Comparison of ENCODE assay signal across 13 mouse cellular contexts in genomic region chr7:35026276-35026630, GRCm38 (mm10). TPM values are rescaled to one million over a fixed set of nuclear protein-coding genes. Genes with fewer than 3 reads are reported as not detected.
DNase-seq lines count a peak whose midpoint lies in the region; ATAC-seq lines count a peak whose summit lies in the region.
"Had no signal": no experiment of that assay in that cellular context is flagged by ENCODE, and none has a peak within 500 bp of the region (broad histone marks: within the 10 kb centered on the region; RNA-seq: fewer than 3 reads in every experiment).

No protein-coding gene starts in this region.

- no peak for DNase-seq in forebrain, embryonic 14.5 days (ENCODE audit: low spot score)

- no peaks in the 10 kb centered on the region for H3K9me3 ChIP-seq in forebrain, embryonic 14.5 days (replicated peaks; ENCODE audit: control insufficient read depth, low read length)
- no peaks in the 10 kb centered on the region for H3K9me3 ChIP-seq in forebrain, embryonic 15.5 days
- H3K9me3 ChIP-seq in hindbrain, embryonic 13.5 days = no peaks in the 10 kb centered on the region
- no peaks in the 10 kb centered on the region for H3K9me3 ChIP-seq in hindbrain, embryonic 12.5 days (replicated peaks)
- no peaks in the 10 kb centered on the region for H3K9me3 ChIP-seq in midbrain, embryonic 15.5 days
- no peaks in the 10 kb centered on the region for H3K9me3 ChIP-seq in midbrain, embryonic 16.5 days (replicated peaks; ENCODE audit: control insufficient read depth, low read length, poor library complexity, severe bottlenecking)
- H3K9me3 ChIP-seq: embryonic facial prominence, embryonic 12.5 days; forebrain, embryonic 13.5 days; heart, embryonic 13.5 days; intestine, embryonic 15.5 days had no signal

- H3K27me3 ChIP-seq in forebrain, embryonic 14.5 days (replicated peaks; ENCODE audit: control insufficient read depth, insufficient read depth, low read length) = no peaks in the 10 kb centered on the region
- no peaks in the 10 kb centered on the region for H3K27me3 ChIP-seq in forebrain, embryonic 15.5 days
- H3K27me3 ChIP-seq in hindbrain, embryonic 13.5 days = no peaks in the 10 kb centered on the region
- H3K27me3 ChIP-seq in hindbrain, embryonic 12.5 days = no peaks in the 10 kb centered on the region
- no peaks in the 10 kb centered on the region for H3K27me3 ChIP-seq in midbrain, embryonic 15.5 days (replicated peaks)
- no peaks in the 10 kb centered on the region for H3K27me3 ChIP-seq in midbrain, embryonic 16.5 days (ENCODE audit: control insufficient read depth, insufficient read depth, low read depth, low read length)
- H3K27me3 ChIP-seq: CH12.LX; embryonic facial prominence, embryonic 12.5 days; forebrain, embryonic 13.5 days; heart, embryonic 13.5 days; intestine, embryonic 15.5 days; Patski had no signal

- H3K27ac ChIP-seq in forebrain, embryonic 14.5 days (ENCODE audit: low read depth, low read length) = no peak overlapping the region
- H3K27ac ChIP-seq in forebrain, embryonic 15.5 days (replicated peaks) = no peak overlapping the region
- no peak overlapping the region for H3K27ac ChIP-seq in hindbrain, embryonic 13.5 days
- no peak overlapping the region for H3K27ac ChIP-seq in hindbrain, embryonic 12.5 days
- no peak overlapping the region for H3K27ac ChIP-seq in midbrain, embryonic 15.5 days
- H3K27ac ChIP-seq in midbrain, embryonic 16.5 days (ENCODE audit: low read length) = no peak overlapping the region
- H3K27ac ChIP-seq: embryonic facial prominence, embryonic 12.5 days; forebrain, embryonic 13.5 days; heart, embryonic 13.5 days; hindbrain, embryonic 14.5 days; intestine, embryonic 15.5 days had no signal

- H3K4me2 ChIP-seq in forebrain, embryonic 14.5 days (ENCODE audit: low read length) = no peak overlapping the region
- no peak overlapping the region for H3K4me2 ChIP-seq in forebrain, embryonic 15.5 days (replicated peaks)
- H3K4me2 ChIP-seq in hindbrain, embryonic 13.5 days = no peak overlapping the region
- H3K4me2 ChIP-seq in hindbrain, embryonic 12.5 days (replicated peaks) = no peak overlapping the region
- no peak overlapping the region for H3K4me2 ChIP-seq in midbrain, embryonic 15.5 days
- H3K4me2 ChIP-seq in midbrain, embryonic 16.5 days (ENCODE audit: low read length) = no peak overlapping the region
- H3K4me2 ChIP-seq: embryonic facial prominence, embryonic 12.5 days; forebrain, embryonic 13.5 days; heart, embryonic 13.5 days; hindbrain, embryonic 14.5 days; intestine, embryonic 15.5 days had no signal

- H3K4me1 ChIP-seq in forebrain, embryonic 14.5 days (ENCODE audit: control insufficient read depth, insufficient read depth, low read length) = no peaks in the 10 kb centered on the region
- peaks cover 4% of the 10 kb centered on the region; the same call in 1 of the 2 replicates for H3K4me1 ChIP-seq in forebrain, embryonic 15.5 days
- peaks cover 13% of the 10 kb centered on the region for H3K4me1 ChIP-seq in hindbrain, embryonic 13.5 days (replicated peaks)
- H3K4me1 ChIP-seq in hindbrain, embryonic 12.5 days = 0 out of 2 replicates have a peak, but pooled peaks cover 2% of the 10 kb centered on the region
- no peaks in the 10 kb centered on the region; the same call in 1 of the 2 replicates for H3K4me1 ChIP-seq in midbrain, embryonic 15.5 days
- peaks cover 6% of the 10 kb centered on the region for H3K4me1 ChIP-seq in midbrain, embryonic 16.5 days (ENCODE audit: control insufficient read depth, insufficient read depth, low read length)
- H3K4me1 ChIP-seq: embryonic facial prominence, embryonic 12.5 days; forebrain, embryonic 13.5 days had no signal

- no peak overlapping the region for H3K9ac ChIP-seq in forebrain, embryonic 14.5 days (ENCODE audit: low read length)
- no peak overlapping the region for H3K9ac ChIP-seq in forebrain, embryonic 15.5 days (replicated peaks)
- no peak overlapping the region for H3K9ac ChIP-seq in hindbrain, embryonic 13.5 days
- no peak overlapping the region for H3K9ac ChIP-seq in hindbrain, embryonic 12.5 days
- H3K9ac ChIP-seq in midbrain, embryonic 15.5 days = no peak overlapping the region
- no peak overlapping the region for H3K9ac ChIP-seq in midbrain, embryonic 16.5 days (ENCODE audit: low read depth, low read length)
- H3K9ac ChIP-seq: embryonic facial prominence, embryonic 12.5 days; forebrain, embryonic 13.5 days; heart, embryonic 13.5 days; hindbrain, embryonic 14.5 days; intestine, embryonic 15.5 days had no signal

- no peak overlapping the region for H3K4me3 ChIP-seq in forebrain, embryonic 14.5 days (ENCODE audit: low read depth, low read length)
- H3K4me3 ChIP-seq in forebrain, embryonic 15.5 days = no peak overlapping the region
- H3K4me3 ChIP-seq in hindbrain, embryonic 13.5 days = no peak overlapping the region
- no peak overlapping the region for H3K4me3 ChIP-seq in hindbrain, embryonic 12.5 days
- H3K4me3 ChIP-seq in midbrain, embryonic 15.5 days = no peak overlapping the region
- no peak overlapping the region for H3K4me3 ChIP-seq in midbrain, embryonic 16.5 days (ENCODE audit: low read depth, low read length)
- H3K4me3 ChIP-seq: embryonic facial prominence, embryonic 12.5 days; forebrain, embryonic 13.5 days; heart, embryonic 13.5 days; intestine, embryonic 15.5 days had no signal

- 69% methylated on average over 4 of the region's 4 CpGs for WGBS in forebrain, embryonic 14.5 days
- 80% methylated on average over 4 of the region's 4 CpGs for WGBS in forebrain, embryonic 15.5 days
- 75% methylated on average over 4 of the region's 4 CpGs for WGBS in hindbrain, embryonic 13.5 days
- 72% methylated on average over 4 of the region's 4 CpGs for WGBS in hindbrain, embryonic 12.5 days
- 82% methylated on average over 4 of the region's 4 CpGs for WGBS in midbrain, embryonic 15.5 days
- 81% methylated on average over 4 of the region's 4 CpGs for WGBS in midbrain, embryonic 16.5 days

- peak; percentile 30 for ATAC-seq in forebrain, embryonic 14.5 days
- no peak for ATAC-seq in forebrain, embryonic 15.5 days (replicated peaks)
- ATAC-seq in hindbrain, embryonic 13.5 days (ENCODE audit: low FRiP score) = 0 out of 2 replicates have a peak, but pooled peaks have one; percentile 2
- no peak for ATAC-seq in hindbrain, embryonic 12.5 days (ENCODE audit: low FRiP score)
- ATAC-seq in midbrain, embryonic 15.5 days (replicated peaks) = peak; percentile 2; the same call in 1 of the 2 replicates
- no peak for ATAC-seq in midbrain, embryonic 16.5 days

- H3K36me3 ChIP-seq in forebrain, embryonic 14.5 days (ENCODE audit: control insufficient read depth, insufficient read depth, low read length) = no peaks in the 10 kb centered on the region
- no peaks in the 10 kb centered on the region for H3K36me3 ChIP-seq in forebrain, embryonic 15.5 days
- peaks cover 1% of the 10 kb centered on the region; the same call in 1 of the 2 replicates for H3K36me3 ChIP-seq in hindbrain, embryonic 13.5 days
- H3K36me3 ChIP-seq in hindbrain, embryonic 12.5 days = 0 out of 2 replicates have a peak, but pooled peaks cover 4% of the 10 kb centered on the region
- H3K36me3 ChIP-seq in midbrain, embryonic 15.5 days (replicated peaks) = no peaks in the 10 kb centered on the region
- no peaks in the 10 kb centered on the region for H3K36me3 ChIP-seq in midbrain, embryonic 16.5 days (ENCODE audit: control insufficient read depth, insufficient read depth, low read length)
- H3K36me3 ChIP-seq: embryonic facial prominence, embryonic 12.5 days; intestine, embryonic 15.5 days had no signal

RNA-seq across cellular contexts. Expression of gene Cebpg, which starts 30.1 kb away (rescaled TPM):
- 42.5 and 43.5 TPM in 2 replicates for polyA plus RNA-seq in forebrain, embryonic 14.5 days (2014; fragmentation: Nextera tagmentation; extraction: Ambion mirVana)
- 54.0 and 54.6 TPM in 2 replicates for polyA plus RNA-seq in forebrain, embryonic 15.5 days (2015; fragmentation: Nextera tagmentation; extraction: Ambion mirVana)
- 38.6 and 41.4 TPM in 2 replicates for polyA plus RNA-seq in hindbrain, embryonic 13.5 days (2015; fragmentation: Nextera tagmentation; extraction: Ambion mirVana)
- polyA plus RNA-seq in hindbrain, embryonic 12.5 days (2016; fragmentation: Nextera tagmentation; extraction: Ambion mirVana) = 46.1 and 50.3 TPM in 2 replicates
- 30.8 and 31.5 TPM in 2 replicates for polyA plus RNA-seq in midbrain, embryonic 15.5 days (2015; fragmentation: Nextera tagmentation; extraction: Ambion mirVana)
- polyA plus RNA-seq in midbrain, embryonic 16.5 days (2015; fragmentation: Nextera tagmentation; extraction: Ambion mirVana) = 24.2 and 27.3 TPM in 2 replicates

Comparison
In these comparisons a context has a peak if more than half of its experiments do, and no peak if none do; other contexts are left out.
1. ATAC-seq: peak in forebrain, embryonic 14.5 days (single experiment), hindbrain, embryonic 13.5 days (single experiment) and midbrain, embryonic 15.5 days (single experiment); none in forebrain, embryonic 15.5 days (single experiment), hindbrain, embryonic 12.5 days (single experiment) and midbrain, embryonic 16.5 days (single experiment).